Mouse (Mus musculus) myocyte (in vitro differentiated cells): Measurements from ENCODE around the gene Asphd1. TPM values are rescaled to one million over a fixed set of nuclear protein-coding genes. Genes with fewer than 3 reads are reported as not detected.

ENCODE experiments used
- H3K27me3 ChIP-seq: one replicate; pipeline ENCODE4 v1.6.1; 2011; ENCODE audit not compliant: control insufficient read depth, insufficient read depth, insufficient read length
- H3K36me3 ChIP-seq: one replicate; pipeline ENCODE4 v1.6.1; 2011; ENCODE audit not compliant: control insufficient read depth, insufficient read depth
- H3K4me2 ChIP-seq: one replicate; pipeline ENCODE4 v1.6.1; 2011; ENCODE audit warnings: low read depth, control low read depth
- H3K4me3 ChIP-seq: one replicate; pipeline ENCODE4 v1.5.1; 2011; ENCODE audit warnings: mild to moderate bottlenecking, control low read depth, moderate library complexity
- H3K79me2 ChIP-seq: one replicate; pipeline ENCODE4 v1.6.1; 2011; ENCODE audit not compliant: control insufficient read depth, insufficient read depth
- H3ac ChIP-seq: one replicate; pipeline ENCODE4 v1.6.1; 2011; ENCODE audit not compliant: control insufficient read depth, insufficient read length
- CEBPB ChIP-seq: IDR thresholded peaks from 2 replicates; pipeline ENCODE4 v1.6.1; 2011; ENCODE audit warnings: mild to moderate bottlenecking, moderate library complexity; ENCODE audit not compliant: poor library complexity, insufficient read depth, severe bottlenecking
- E2F4 ChIP-seq: IDR thresholded peaks from one replicate; pipeline ENCODE4 v1.6.1; 2011; ENCODE audit warnings: mild to moderate bottlenecking, control low read depth, moderate library complexity; ENCODE audit not compliant: insufficient read depth
- MAX ChIP-seq: IDR thresholded peaks from one replicate; pipeline ENCODE4 v1.6.1; 2011; ENCODE audit warnings: low read depth, mild to moderate bottlenecking, control low read depth
- MYOD1 ChIP-seq, 3 experiments: IDR thresholded peaks; one replicate each; pipeline ENCODE4 v1.6.1; 2011; ENCODE audit warnings: control low read depth in 2 of 3, low read depth in 2 of 3, mild to moderate bottlenecking in 2 of 3, moderate library complexity in 1 of 3; ENCODE audit not compliant: insufficient read length in 2 of 3, control insufficient read depth in 1 of 3
- MYOG ChIP-seq, 3 experiments: IDR thresholded peaks; one replicate each; pipeline ENCODE4 v1.6.1; 2011; ENCODE audit warnings: control low read depth in 2 of 3, low read depth in 2 of 3, mild to moderate bottlenecking in 2 of 3; ENCODE audit not compliant: insufficient read length in 2 of 3, control insufficient read depth in 1 of 3, insufficient read depth in 1 of 3
- POLR2A ChIP-seq: IDR thresholded peaks from one replicate; pipeline ENCODE4 v1.6.1; 2011; ENCODE audit warnings: low read depth, mild to moderate bottlenecking, control low read depth, moderate library complexity; ENCODE audit not compliant: insufficient read length
- POLR2AphosphoS2 ChIP-seq: IDR thresholded peaks from one replicate; pipeline ENCODE4 v1.6.1; 2011; ENCODE audit warnings: low read depth, control low read depth; ENCODE audit not compliant: insufficient read length
- REST ChIP-seq: IDR thresholded peaks from one replicate; pipeline ENCODE4 v1.6.1; 2011; ENCODE audit warnings: mild to moderate bottlenecking, control low read depth, moderate library complexity; ENCODE audit not compliant: insufficient read depth, insufficient read length
- SRF ChIP-seq: IDR thresholded peaks from one replicate; pipeline ENCODE4 v1.6.1; 2011; ENCODE audit warnings: low read depth; ENCODE audit not compliant: control insufficient read depth, insufficient read length
- TCF12 ChIP-seq: IDR thresholded peaks from one replicate; pipeline ENCODE4 v1.6.1; 2011; ENCODE audit warnings: mild to moderate bottlenecking, control low read depth; ENCODE audit not compliant: poor library complexity, insufficient read depth, severe bottlenecking
- TCF3 ChIP-seq: IDR thresholded peaks from one replicate; pipeline ENCODE4 v1.6.1; 2011; ENCODE audit warnings: low read depth, control low read depth; ENCODE audit not compliant: insufficient read length
- USF1 ChIP-seq: IDR thresholded peaks from one replicate; pipeline ENCODE4 v1.6.1; 2011; ENCODE audit warnings: low read depth, mild to moderate bottlenecking, control low read depth, moderate library complexity
- polyA plus RNA-seq: library from polyadenylated mRNA; unstranded; fragments of >200 nt; fragmentation: generic; extraction: Trizol; gene quantifications from one replicate; pipeline ENCODE4 v1.2.1, GENCODE M21; 2012; ENCODE audit warnings: missing spikeins

The Asphd1 gene
- polyA plus RNA-seq, 1 experiment, result 0.11 TPM

GRCm38 (mm10) chr7:126948626-126949025, 756 bp downstream of the Asphd1 start:
- peaks cover 16% of the 10 kb centered on the region for H3K27me3 ChIP-seq
- no peaks in the 10 kb centered on the region for H3K79me2 ChIP-seq
- no peak overlapping the region for H3ac ChIP-seq
- no peak overlapping the region for H3K4me2 ChIP-seq
- peaks cover 4% of the 10 kb centered on the region for H3K36me3 ChIP-seq
- no peak for TF ChIP-seq CEBPB
- TF ChIP-seq MYOG (IDR thresholded peaks at IDR 0.05; ENCODE audit: control insufficient read depth in 1 of 3, insufficient read depth in 1 of 3, insufficient read length in 2 of 3, low read depth in 2 of 3), result no peak
- no peak for TF ChIP-seq MAX
- TF ChIP-seq MYOD1 (IDR thresholded peaks at IDR 0.05; ENCODE audit: control insufficient read depth in 1 of 3, insufficient read length in 2 of 3, low read depth in 2 of 3), result no peak
- TF ChIP-seq POLR2A, result no peak
- TF ChIP-seq POLR2AphosphoS2, result no peak
- no peak for TF ChIP-seq TCF12
- no peak for TF ChIP-seq REST
- TF ChIP-seq E2F4, result no peak
- no peak for TF ChIP-seq TCF3
- no peak for TF ChIP-seq USF1
- no peak for TF ChIP-seq SRF
- no peak overlapping the region for H3K4me3 ChIP-seq

GRCm38 (mm10) chr7:126946530-126946929, 2.9 kb downstream of the Asphd1 start:
- Histone ChIP-seq H3K4me2 (no peak overlapping the region), H3K4me3 (no peak overlapping the region), H3K27me3 (peaks cover 10% of the 10 kb centered on the region), H3ac (no peak overlapping the region), H3K36me3 (peaks cover 4% of the 10 kb centered on the region), H3K79me2 (no peaks in the 10 kb centered on the region)
- TF ChIP-seq POLR2AphosphoS2 (no peak), MYOD1 (IDR thresholded peaks at IDR 0.05; ENCODE audit: control insufficient read depth in 1 of 3, insufficient read length in 2 of 3, low read depth in 2 of 3) (no peak)

GRCm38 (mm10) chr7:126941801-126942200, 7.6 kb downstream of the Asphd1 start:
- Histone ChIP-seq H3K4me2 (no peak overlapping the region), H3ac (no peak overlapping the region), H3K36me3 (peaks cover 9% of the 10 kb centered on the region), H3K4me3 (no peak overlapping the region), H3K79me2 (no peaks in the 10 kb centered on the region), H3K27me3 (no peaks in the 10 kb centered on the region)
- TF ChIP-seq E2F4 (no peak), MAX (no peak), USF1 (no peak), SRF (no peak), MYOG (IDR thresholded peaks at IDR 0.05; ENCODE audit: control insufficient read depth in 1 of 3, insufficient read depth in 1 of 3, insufficient read length in 2 of 3, low read depth in 2 of 3) (no peak), TCF12 (no peak), REST (no peak)

GRCm38 (mm10) chr7:126941171-126941570, 8.2 kb downstream of the Asphd1 start:
- TF ChIP-seq CEBPB (no peak), POLR2A (no peak), POLR2AphosphoS2 (no peak), TCF12 (no peak), USF1 (no peak), SRF (no peak), E2F4 (no peak), MYOD1 (IDR thresholded peaks at IDR 0.05; ENCODE audit: control insufficient read depth in 1 of 3, insufficient read length in 2 of 3, low read depth in 2 of 3) (no peak), MYOG (IDR thresholded peaks at IDR 0.05; ENCODE audit: control insufficient read depth in 1 of 3, insufficient read depth in 1 of 3, insufficient read length in 2 of 3, low read depth in 2 of 3) (no peak), MAX (no peak), TCF3 (no peak), REST (no peak)
- no peaks in the 10 kb centered on the region for H3K27me3 ChIP-seq
- H3ac ChIP-seq, result no peak overlapping the region
- H3K4me3 ChIP-seq, result no peak overlapping the region
- H3K4me2 ChIP-seq, result no peak overlapping the region
- peaks cover 9% of the 10 kb centered on the region for H3K36me3 ChIP-seq
- H3K79me2 ChIP-seq, result no peaks in the 10 kb centered on the region

GRCm38 (mm10) chr7:126932652-126933051, 16.7 kb downstream of the Asphd1 start:
- Histone ChIP-seq H3K36me3 (peaks cover 6% of the 10 kb centered on the region), H3K27me3 (no peaks in the 10 kb centered on the region), H3K4me2 (no peak overlapping the region), H3K4me3 (no peak overlapping the region), H3K79me2 (no peaks in the 10 kb centered on the region), H3ac (no peak overlapping the region)
- TF ChIP-seq POLR2A (no peak), TCF3 (no peak), MYOD1 (IDR thresholded peaks at IDR 0.05; ENCODE audit: control insufficient read depth in 1 of 3, insufficient read length in 2 of 3, low read depth in 2 of 3) (no peak), USF1 (no peak), MYOG (IDR thresholded peaks at IDR 0.05; ENCODE audit: control insufficient read depth in 1 of 3, insufficient read depth in 1 of 3, insufficient read length in 2 of 3, low read depth in 2 of 3) (no peak), E2F4 (no peak), POLR2AphosphoS2 (no peak), TCF12 (no peak), REST (no peak), MAX (no peak), CEBPB (no peak), SRF (no peak)
